Mouse (Mus musculus) T-helper 17 cell (primary cell): ENCODE results near the gene Mov10l1.

Source experiments
- in situ Hi-C, 2 experiments: fragments of 300-600 bp; cut with MboI, MseI; formaldehyde crosslinking; loops; 1 replicate in 1 of 2; 2 replicates in 1 of 2; pipeline ENCODE4 v1.15.1; 2025; ENCODE audit warnings: high pct_unique_total_duplicates in 2 of 2

Mov10l1 gene

GRCm38 (mm10) chr15:89074613-89075477 is 92.1 kb downstream of the Mov10l1 start, which contains the start of gene Trabd:
Gene Trabd (plus strand): TSS chr15:89075124.
- in situ Hi-C loops, result no loop called here

- in situ Hi-C loops, result no loop called here
These were observed 92.9 kb downstream of the Mov10l1 start for GRCm38 (mm10) chr15:89075478-89076147.

GRCm38 (mm10) chr15:89076156-89076731 is 93.5 kb downstream of the Mov10l1 start:
- in situ Hi-C loops, result no loop called here

- in situ Hi-C loops, result no loop called here
These were observed 95.6 kb downstream of the Mov10l1 start for GRCm38 (mm10) chr15:89078208-89078836.

GRCm38 (mm10) chr15:89083906-89084305 is 101.2 kb downstream of the Mov10l1 start:
- in situ Hi-C loops, result no loop called here

GRCm38 (mm10) chr15:89084826-89085225 is 102.1 kb downstream of the Mov10l1 start:
- in situ Hi-C loops, result no loop called here

GRCm38 (mm10) chr15:89088607-89089247 is 106.0 kb downstream of the Mov10l1 start, which contains the start of gene Selenoo:
Gene Selenoo (plus strand): TSS chr15:89089084.
- in situ Hi-C loops, result no loop called here

- in situ Hi-C loops, result no loop called here
These were observed 106.7 kb downstream of the Mov10l1 start for GRCm38 (mm10) chr15:89089248-89090051.

- in situ Hi-C loops, result no loop called here
These were observed 108.0 kb downstream of the Mov10l1 start for GRCm38 (mm10) chr15:89090662-89091061.

GRCm38 (mm10) chr15:89092181-89092580 is 109.5 kb downstream of the Mov10l1 start:
- in situ Hi-C loops, result no loop called here

GRCm38 (mm10) chr15:89097450-89097849 is 114.7 kb downstream of the Mov10l1 start:
- in situ Hi-C loops, result no loop called here

GRCm38 (mm10) chr15:89098616-89099015 is 115.9 kb downstream of the Mov10l1 start:
- in situ Hi-C loops, result no loop called here

- in situ Hi-C loops, result no loop called here
These were observed 118.1 kb downstream of the Mov10l1 start for GRCm38 (mm10) chr15:89100823-89101222.

- in situ Hi-C loops, result no loop called here
These were observed 119.9 kb downstream of the Mov10l1 start for GRCm38 (mm10) chr15:89102646-89103045.

GRCm38 (mm10) chr15:89103921-89104320 is 121.2 kb downstream of the Mov10l1 start:
- in situ Hi-C loops, result no loop called here

- in situ Hi-C loops, result no loop called here
These were observed 121.7 kb downstream of the Mov10l1 start for GRCm38 (mm10) chr15:89104425-89104824.
